Mouse (Mus musculus) testis, adult 2 months (tissue): Measurements from ENCODE around the gene Cstb. TPM values are rescaled to one million over a fixed set of nuclear protein-coding genes. Genes with fewer than 3 reads are reported as not detected.

Source experiments
- H3K27ac ChIP-seq: fragments of 200-500 bp; 2 replicates; pipeline ENCODE4 v1.5.1; 2012; ENCODE audit warnings: low read depth, low read length; ENCODE audit not compliant: control insufficient read depth, insufficient read depth
- H3K27me3 ChIP-seq: fragments of 200-500 bp; 2 replicates; pipeline ENCODE4 v1.6.1; 2012; ENCODE audit warnings: mild to moderate bottlenecking, low read length, moderate library complexity; ENCODE audit not compliant: control insufficient read depth, insufficient read depth
- H3K36me3 ChIP-seq: fragments of 200-500 bp; 2 replicates; pipeline ENCODE4 v1.6.1; 2012; ENCODE audit warnings: mild to moderate bottlenecking, low read length; ENCODE audit not compliant: control insufficient read depth, insufficient read depth
- H3K4me1 ChIP-seq: fragments of 200-500 bp; 2 replicates; pipeline ENCODE4 v1.6.1; 2012; ENCODE audit warnings: low read length; ENCODE audit not compliant: control insufficient read depth, insufficient read depth
- H3K4me3 ChIP-seq: fragments of 200-500 bp; 2 replicates; pipeline ENCODE4 v1.5.1; 2012; ENCODE audit warnings: low read depth, mild to moderate bottlenecking, low read length, moderate library complexity, mixed read lengths; ENCODE audit not compliant: control insufficient read depth
- CTCF ChIP-seq: fragments of 200-500 bp; IDR thresholded peaks from 2 replicates; pipeline ENCODE4 v1.5.1; 2012; ENCODE audit warnings: low read depth, mild to moderate bottlenecking, inconsistent platforms, low read length, moderate library complexity; ENCODE audit not compliant: control insufficient read depth, insufficient read depth, insufficient replicate concordance
- POLR2A ChIP-seq: fragments of 200-500 bp; IDR thresholded peaks from 2 replicates; pipeline ENCODE4 v1.6.1; 2012; ENCODE audit warnings: low read depth, mild to moderate bottlenecking, inconsistent platforms, low read length, moderate library complexity; ENCODE audit not compliant: control insufficient read depth
- polyA plus RNA-seq: library from polyadenylated mRNA; depleted of rRNA; stranded (reverse); fragments of >200 nt; gene quantifications from 2 replicates; pipeline ENCODE4 v1.2.3, GENCODE M21; 2012

Cstb gene
- polyA plus RNA-seq, 1 experiment: 20.3 TPM

DNA sequence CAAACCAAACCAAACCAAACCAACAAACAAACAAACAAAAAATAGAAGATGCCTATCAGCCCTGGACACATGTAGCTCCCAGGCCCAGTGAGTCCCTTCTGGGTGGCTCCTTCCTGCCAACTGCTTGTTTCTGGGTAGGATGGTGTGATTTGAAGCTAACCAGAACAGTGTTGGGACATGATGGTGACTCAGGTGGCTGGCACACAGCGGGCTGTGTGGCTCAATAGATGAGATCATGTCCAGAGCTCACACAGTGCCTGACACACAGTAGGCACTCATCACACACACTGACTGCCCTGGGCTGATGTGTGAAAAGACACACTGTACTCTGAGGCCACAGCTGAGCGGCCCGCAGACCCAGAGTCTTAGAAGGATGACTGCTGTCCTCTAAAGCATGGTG lies 20.7 kb downstream of the Cstb start:
- no peaks in the 10 kb centered on the region for H3K27me3 ChIP-seq
- TF ChIP-seq CTCF (no peak), POLR2A (no peak)
- no peak overlapping the region for H3K4me3 ChIP-seq
- H3K36me3 ChIP-seq: no peaks in the 10 kb centered on the region
- H3K4me1 ChIP-seq: no peaks in the 10 kb centered on the region; the same call in none of the 2 replicates
- H3K27ac ChIP-seq: no peak overlapping the region

DNA sequence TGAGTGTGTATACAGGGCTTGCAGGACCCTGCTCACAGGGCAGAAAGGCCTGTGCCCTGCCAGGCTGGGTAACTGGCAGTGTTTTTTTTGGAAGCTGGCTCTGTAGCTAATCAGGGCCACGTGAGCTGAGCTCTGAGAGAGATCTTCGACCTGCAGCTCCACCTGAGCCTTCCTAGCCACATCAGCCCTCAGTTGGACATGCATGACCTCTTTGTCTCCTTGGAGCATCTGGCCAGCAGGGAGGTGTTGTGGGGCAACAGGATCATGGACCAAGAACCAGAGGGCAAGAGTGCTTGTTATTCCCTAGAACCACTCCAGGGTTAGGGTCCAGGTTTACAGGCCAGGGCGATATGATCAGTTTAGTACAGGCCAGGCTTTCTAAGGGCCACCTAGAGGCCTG lies 21.9 kb downstream of the Cstb start:
- H3K27me3 ChIP-seq: no peaks in the 10 kb centered on the region
- H3K27ac ChIP-seq: no peak overlapping the region
- no peak overlapping the region for H3K4me3 ChIP-seq
- TF ChIP-seq CTCF (no peak), POLR2A (no peak)
- no peaks in the 10 kb centered on the region for H3K36me3 ChIP-seq
- no peaks in the 10 kb centered on the region; the same call in none of the 2 replicates for H3K4me1 ChIP-seq

DNA sequence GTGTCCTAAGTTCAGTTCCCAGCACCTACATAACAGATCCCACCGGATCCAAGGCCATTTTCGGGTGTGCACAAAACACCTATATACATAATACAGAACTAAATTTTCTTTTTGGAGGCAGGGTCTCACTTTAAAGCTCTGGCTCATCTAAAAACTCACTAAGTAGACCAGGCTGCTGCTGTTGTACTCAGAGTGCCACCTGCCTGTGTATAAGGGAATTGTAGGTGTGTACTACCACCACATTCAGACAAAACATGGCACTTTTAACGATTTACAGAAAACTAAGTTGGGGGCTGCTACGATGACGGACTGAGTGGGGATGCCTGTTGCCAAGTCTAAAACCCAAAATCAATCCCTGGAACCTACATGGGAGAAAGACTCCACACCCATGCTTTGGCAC lies 25.3 kb downstream of the Cstb start:
- Histone ChIP-seq H3K4me1 (no peaks in the 10 kb centered on the region; the same call in none of the 2 replicates), H3K36me3 (no peaks in the 10 kb centered on the region)

DNA sequence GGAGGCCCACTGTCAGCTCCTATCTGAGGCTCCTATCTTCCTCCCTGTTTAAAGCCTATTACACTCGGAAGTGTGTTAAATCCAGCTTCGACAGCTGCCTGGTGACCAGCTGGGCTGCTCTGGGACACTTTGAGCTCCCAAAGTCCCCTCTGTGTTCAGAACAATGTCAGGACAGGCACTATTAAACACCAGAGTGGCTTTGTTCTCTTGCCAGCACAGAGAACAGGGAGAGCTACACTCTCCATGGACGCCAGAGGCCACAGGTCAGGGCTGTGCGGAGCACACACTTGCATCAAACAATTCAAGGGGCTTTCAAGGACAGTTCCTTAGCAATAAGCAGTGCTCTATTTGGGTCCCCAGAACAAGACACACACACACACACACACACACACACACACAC lies 27.2 kb downstream of the Cstb start:
- H3K36me3 ChIP-seq: no peaks in the 10 kb centered on the region
- no peaks in the 10 kb centered on the region for H3K27me3 ChIP-seq
- no peaks in the 10 kb centered on the region; the same call in none of the 2 replicates for H3K4me1 ChIP-seq
- peak overlapping the region; percentile 36; the same call in 1 of the 2 replicates for H3K27ac ChIP-seq
- no peak overlapping the region for H3K4me3 ChIP-seq
- TF ChIP-seq CTCF (no peak), POLR2A (no peak)

More for the DNA sequence above, 25.3 kb downstream of the Cstb start:
- no peak overlapping the region for H3K4me3 ChIP-seq
- H3K27me3 ChIP-seq: no peaks in the 10 kb centered on the region
- TF ChIP-seq POLR2A (no peak), CTCF (no peak)
- H3K27ac ChIP-seq: no peak overlapping the region

DNA sequence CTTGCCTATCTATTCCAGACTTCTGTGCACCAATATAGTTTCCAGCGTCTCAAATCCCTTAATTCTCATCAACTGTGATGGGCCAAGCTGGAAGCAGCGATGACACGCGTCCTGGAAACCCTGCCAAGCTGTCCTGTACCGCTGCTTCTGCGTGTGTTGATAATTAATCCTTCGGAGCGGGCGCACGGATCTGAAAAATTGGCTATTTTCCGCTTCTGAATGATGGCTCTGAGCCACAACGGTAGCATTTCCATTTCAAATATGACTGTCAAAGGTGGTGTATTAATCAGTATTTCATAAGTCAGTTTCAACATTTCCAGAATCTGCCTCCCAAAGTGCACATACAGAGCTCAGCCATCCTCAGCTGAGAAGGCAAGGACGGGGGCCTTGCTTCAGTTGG lies 31.2 kb downstream of the Cstb start:
- Histone ChIP-seq H3K36me3 (no peaks in the 10 kb centered on the region), H3K4me3 (no peak overlapping the region), H3K27ac (no peak overlapping the region), H3K27me3 (no peaks in the 10 kb centered on the region), H3K4me1 (no peaks in the 10 kb centered on the region; the same call in 1 of the 2 replicates)
- TF ChIP-seq CTCF: no peak
- no peak for TF ChIP-seq POLR2A

DNA sequence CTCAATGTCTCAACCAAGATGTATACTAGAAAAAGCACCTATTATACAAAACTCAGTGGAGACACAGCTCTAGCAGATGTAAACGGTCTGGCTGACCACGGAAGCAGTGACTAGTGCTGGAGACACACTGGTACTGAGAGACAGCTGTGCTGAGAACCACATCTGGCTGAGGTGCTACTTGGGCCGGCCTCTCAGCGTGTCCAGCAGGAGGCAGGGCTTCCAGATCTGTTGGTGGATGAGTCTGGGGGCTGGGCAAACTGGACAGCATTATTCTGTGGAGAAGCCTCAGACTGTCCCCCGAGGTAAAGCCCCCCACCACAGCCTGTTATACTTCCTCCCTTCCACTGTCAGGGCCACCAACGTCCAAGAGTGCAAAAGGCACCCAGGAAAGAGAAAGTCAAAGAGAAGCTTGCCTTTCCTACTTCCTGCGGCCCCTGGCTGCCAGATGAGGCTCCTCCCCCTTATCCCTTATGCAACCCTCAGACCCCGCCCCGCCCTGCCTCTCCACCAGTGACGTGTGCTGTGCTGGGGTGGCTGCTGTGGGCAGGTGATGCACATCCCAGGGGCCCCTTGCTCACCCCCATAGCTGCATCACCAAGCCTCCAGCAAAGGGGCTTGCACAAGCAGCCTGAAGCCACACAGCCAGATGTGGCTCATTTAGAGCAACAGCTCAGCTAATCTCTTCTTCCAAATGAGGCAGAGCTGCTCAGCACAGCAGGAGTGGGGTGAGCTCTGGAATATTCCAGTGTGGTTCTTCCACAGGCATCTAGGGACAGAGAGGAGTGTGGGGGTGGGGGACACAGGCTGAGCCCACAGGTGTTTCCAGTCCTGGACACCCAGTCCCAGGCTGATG lies 32.3 kb downstream of the Cstb start:
- TF ChIP-seq CTCF (no peak), POLR2A (no peak)
- H3K27ac ChIP-seq: 0 out of 2 replicates have a peak overlapping the region, but pooled peaks have one; percentile 29
- no peaks in the 10 kb centered on the region for H3K36me3 ChIP-seq
- no peaks in the 10 kb centered on the region; the same call in 1 of the 2 replicates for H3K4me1 ChIP-seq
- H3K27me3 ChIP-seq: no peaks in the 10 kb centered on the region
- H3K4me3 ChIP-seq: no peak overlapping the region

DNA sequence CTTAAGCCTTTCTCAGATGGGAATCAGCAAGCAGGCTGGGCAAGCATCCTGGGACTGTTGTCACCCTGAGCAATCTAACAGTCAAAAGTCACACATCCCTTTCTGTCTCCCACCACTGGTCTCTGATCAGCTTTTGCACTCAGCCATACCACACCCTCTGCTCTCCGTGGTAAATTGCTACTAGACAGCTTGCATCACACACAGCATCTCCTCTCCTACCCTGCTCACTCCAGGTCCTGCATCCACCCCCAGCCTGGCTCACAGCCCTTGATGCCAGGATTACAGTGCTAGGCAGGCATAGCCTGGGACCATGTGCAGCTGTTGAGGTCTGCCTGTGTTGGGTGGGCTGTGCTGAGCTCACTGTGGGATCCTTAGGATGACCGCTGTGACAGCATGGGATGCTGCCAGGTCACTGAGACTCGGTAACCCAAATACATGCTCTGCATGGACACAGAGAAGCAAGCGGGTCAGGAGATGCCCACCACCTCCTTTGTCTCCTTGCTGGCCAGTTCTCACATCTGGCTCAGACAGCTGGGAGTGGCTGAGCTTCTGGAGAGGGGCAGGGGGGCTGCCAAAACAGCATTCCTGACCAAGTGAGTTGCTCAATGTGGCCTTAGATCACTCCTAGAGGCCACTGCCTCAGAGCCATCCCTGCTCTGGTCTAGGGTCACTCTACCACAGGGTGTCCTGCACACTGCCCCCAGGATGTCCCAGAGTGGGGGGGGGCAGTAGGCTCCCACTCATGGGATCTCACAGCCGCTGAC lies 33.1 kb downstream of the Cstb start:
- no peak overlapping the region; the same call in 1 of the 2 replicates for H3K27ac ChIP-seq
- no peaks in the 10 kb centered on the region for H3K27me3 ChIP-seq
- TF ChIP-seq CTCF (no peak), POLR2A (no peak)
- no peaks in the 10 kb centered on the region for H3K36me3 ChIP-seq
- no peaks in the 10 kb centered on the region; the same call in 1 of the 2 replicates for H3K4me1 ChIP-seq
- H3K4me3 ChIP-seq: no peak overlapping the region
